Mouse (Mus musculus) heart, embryonic 14.5 days (tissue): ENCODE data around the gene Plekhm2. TPM values are rescaled to one million over a fixed set of nuclear protein-coding genes. Genes with fewer than 3 reads are reported as not detected.

Experiments
- ATAC-seq: fragments of 200-750 bp; cut with Nextera tagmentation; 2 replicates; pipeline ENCODE4 v1.8.0; 2017; ENCODE audit warnings: low read depth, moderate TSS enrichment; ENCODE audit not compliant: insufficient number of reproducible peaks, insufficient read depth, low FRiP score
- H3K27ac ChIP-seq, 2 experiments: fragments of 200-500 bp in 1 of 2; fragments of 300-500 bp in 1 of 2; sonication (generic) in 1 of 2; replicated peaks in 1 of 2; 2 replicates each; pipeline ENCODE4 v1.5.1; 2012 to 2014; ENCODE audit warnings: low read depth in 2 of 2, low read length in 2 of 2, control low read depth in 1 of 2, mild to moderate bottlenecking in 1 of 2, mixed read lengths in 1 of 2; ENCODE audit not compliant: control insufficient read depth in 1 of 2, insufficient read depth in 1 of 2
- H3K27me3 ChIP-seq: fragments of 300-500 bp; sonication (generic); 2 replicates; pipeline ENCODE4 v1.6.1; 2014; ENCODE audit warnings: mild to moderate bottlenecking, low read length, control low read depth; ENCODE audit not compliant: control insufficient read depth, insufficient read depth
- H3K36me3 ChIP-seq: fragments of 300-500 bp; sonication (generic); 2 replicates; pipeline ENCODE4 v1.6.1; 2014; ENCODE audit warnings: mild to moderate bottlenecking, control low read depth, low read length, mixed read lengths; ENCODE audit not compliant: control insufficient read depth, insufficient read depth
- H3K4me1 ChIP-seq, 2 experiments: fragments of 200-500 bp in 1 of 2; fragments of 300-500 bp in 1 of 2; sonication (generic) in 1 of 2; 2 replicates each; pipeline ENCODE4 v1.6.1; 2012 to 2014; ENCODE audit warnings: low read length in 2 of 2, control low read depth in 1 of 2, mixed read lengths in 1 of 2; ENCODE audit not compliant: control insufficient read depth in 2 of 2, insufficient read depth in 2 of 2
- H3K4me2 ChIP-seq: fragments of 300-500 bp; sonication (generic); 2 replicates; pipeline ENCODE4 v1.6.1; 2014; ENCODE audit warnings: mild to moderate bottlenecking, low read length
- H3K4me3 ChIP-seq, 2 experiments: fragments of 200-500 bp in 1 of 2; fragments of 300-500 bp in 1 of 2; sonication (generic) in 1 of 2; 2 replicates each; pipeline ENCODE4 v1.5.1; 2012 to 2014; ENCODE audit warnings: low read length in 2 of 2, mild to moderate bottlenecking in 2 of 2, control low read depth in 1 of 2, low read depth in 1 of 2, moderate library complexity in 1 of 2; ENCODE audit not compliant: control insufficient read depth in 1 of 2, insufficient read depth in 1 of 2
- H3K9ac ChIP-seq: fragments of 300-500 bp; sonication (generic); 2 replicates; pipeline ENCODE4 v1.6.1; 2014; ENCODE audit warnings: mild to moderate bottlenecking, low read length
- H3K9me3 ChIP-seq: fragments of 300-500 bp; sonication (generic); 2 replicates; pipeline ENCODE4 v1.6.1; 2016; ENCODE audit warnings: low read length, control low read depth; ENCODE audit not compliant: control insufficient read depth
- WGBS: fragments of 180-500 bp; shearing (Covaris S2); extraction: QIAGEN DNeasy Blood & Tissue Kit; methylation state at CpG from one replicate; pipeline ENCODE4 v1.1.7; 2014; 5-methylcytosine and 5-hydroxymethylcytosine counted together
- polyA plus RNA-seq: library from polyadenylated mRNA; unstranded; fragments of >200 nt; fragmentation: Nextera tagmentation; extraction: Ambion mirVana; gene quantifications from 2 replicates; pipeline ENCODE4 v1.2.1, GENCODE M21; 2014

Gene Plekhm2
- polyA plus RNA-seq, 1 experiment from 2014 or later = 7.8 TPM

DNA sequence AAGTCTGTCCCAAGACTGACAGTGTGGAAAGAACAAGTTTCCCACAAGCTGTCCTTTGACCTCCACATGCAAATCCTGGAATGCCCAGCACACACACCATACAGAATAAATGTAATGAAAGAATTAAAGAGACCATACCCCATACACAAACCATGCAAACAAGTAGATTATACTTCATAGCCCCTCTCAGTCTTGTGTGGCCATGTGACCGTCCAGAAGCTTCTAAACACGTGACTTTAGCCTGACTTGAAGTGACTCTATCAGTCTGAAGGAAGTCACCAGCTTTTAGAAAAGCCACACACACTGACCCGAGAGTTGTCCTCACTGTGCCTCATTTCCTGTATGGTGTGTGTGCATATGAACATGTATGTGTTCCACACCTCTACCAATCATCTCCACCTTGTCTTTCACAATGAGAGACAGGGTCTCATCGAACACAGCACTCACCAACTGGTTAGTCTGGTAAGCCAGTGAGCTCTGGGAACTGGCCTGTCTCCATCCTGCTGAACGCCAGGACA, 11.8 kb upstream of the Plekhm2 start:
- Histone ChIP-seq H3K9ac (no peak overlapping the region), H3K27me3 (no peaks in the 10 kb centered on the region), H3K4me3 (no peak overlapping the region), H3K36me3 (peaks cover 8% of the 10 kb centered on the region; the same call in 1 of the 2 replicates), H3K4me2 (no peak overlapping the region), H3K27ac (no peak overlapping the region), H3K9me3 (no peaks in the 10 kb centered on the region), H3K4me1 (peaks cover 5 to 9% of the 10 kb centered on the region in 2 experiments)
- ATAC-seq = no peak
- WGBS = 67% methylated on average over 5 of the region's 5 CpGs

DNA sequence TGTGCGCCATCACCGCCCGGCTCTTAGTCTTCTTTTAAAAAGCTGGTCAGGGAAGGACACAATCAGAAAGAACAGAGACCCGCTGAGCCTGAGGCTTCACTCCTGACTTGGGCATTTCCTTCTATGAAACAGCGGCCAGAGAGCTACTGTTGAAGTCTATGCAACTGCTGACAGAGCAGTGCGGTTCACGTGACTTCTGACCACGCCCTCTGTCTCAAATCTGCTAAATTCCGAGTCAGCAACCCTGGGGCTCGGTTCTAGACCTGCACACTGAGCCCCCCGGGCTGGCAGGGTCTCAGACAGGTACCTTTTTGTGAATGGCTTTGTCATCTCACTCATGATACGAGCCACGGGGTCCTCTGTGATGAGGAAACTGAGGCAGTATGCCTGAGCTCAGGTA, 7.6 kb upstream of the Plekhm2 start:
- H3K4me3 ChIP-seq = no peak overlapping the region
- H3K36me3 ChIP-seq = no peaks in the 10 kb centered on the region
- H3K4me2 ChIP-seq = no peak overlapping the region
- no peak for ATAC-seq
- no peak overlapping the region for H3K9ac ChIP-seq
- no peaks in the 10 kb centered on the region for H3K9me3 ChIP-seq
- H3K27ac ChIP-seq = no peak overlapping the region
- 67% methylated on average over 13 of the region's 13 CpGs for WGBS
- H3K27me3 ChIP-seq = no peaks in the 10 kb centered on the region
- peaks cover 0 to 3% of the 10 kb centered on the region in 2 experiments; a peak in 1 of 4 replicates for H3K4me1 ChIP-seq

DNA sequence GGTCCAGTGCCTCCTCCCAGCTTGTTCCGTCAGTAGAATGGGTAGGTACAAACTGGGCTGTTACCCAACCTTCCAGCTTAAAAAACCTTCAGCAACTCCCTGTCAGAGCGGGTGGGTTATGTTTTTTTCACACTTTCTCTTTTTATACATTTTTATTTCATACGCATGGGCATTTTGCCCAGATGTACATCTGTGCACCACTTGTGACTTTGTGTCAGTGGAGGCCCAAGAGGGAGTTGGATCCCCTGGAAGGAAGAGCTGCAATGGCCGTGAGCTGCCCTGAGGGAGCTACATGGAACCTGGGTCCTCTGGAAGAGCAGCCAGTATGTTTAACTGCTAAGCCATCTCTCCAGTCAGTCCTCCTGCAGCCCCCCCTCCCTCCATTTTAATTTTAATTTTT, 6.7 kb upstream of the Plekhm2 start:
- 78% methylated on average over 4 of the region's 4 CpGs for WGBS

DNA sequence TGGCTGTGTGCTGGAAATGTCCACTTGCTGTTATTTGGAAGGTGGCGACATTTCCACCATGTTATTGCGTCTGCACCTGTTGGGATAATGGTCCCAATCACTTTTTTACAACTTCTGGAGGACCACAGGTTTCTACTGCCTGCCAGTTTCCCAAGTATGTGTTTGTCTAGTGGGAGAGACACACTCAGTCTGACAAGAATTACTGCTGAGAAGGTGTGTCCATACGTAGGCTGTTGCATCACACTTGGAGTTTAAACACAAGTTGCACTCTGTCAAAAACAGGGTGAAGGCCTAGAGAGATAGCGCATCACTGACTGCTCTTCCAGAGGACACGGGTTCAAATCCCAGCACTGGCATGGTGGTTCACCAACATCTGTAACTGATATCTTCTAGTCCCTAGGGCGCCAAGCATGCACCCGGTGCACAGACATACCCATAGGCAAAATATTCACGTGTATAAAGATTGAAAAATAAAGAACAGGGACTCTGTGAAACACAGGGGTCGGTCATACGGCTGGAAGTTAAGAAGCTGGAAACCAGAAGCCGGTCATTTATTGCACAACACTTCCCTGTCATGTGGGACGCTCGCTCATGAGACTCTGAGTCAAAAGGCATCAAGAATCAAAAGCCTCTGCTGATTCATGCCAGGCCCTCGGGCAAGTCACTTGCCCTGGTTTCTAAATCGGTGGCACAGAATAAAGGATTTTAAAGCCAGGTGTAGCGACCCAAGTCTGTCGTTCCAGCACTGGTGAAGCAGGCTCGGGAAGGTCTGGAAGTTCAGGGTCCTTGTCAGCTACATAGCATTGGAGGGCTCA, 5.4 kb upstream of the Plekhm2 start:
- H3K9me3 ChIP-seq = no peaks in the 10 kb centered on the region
- no peaks in the 10 kb centered on the region for H3K27me3 ChIP-seq
- H3K9ac ChIP-seq = no peak overlapping the region
- H3K4me1 ChIP-seq = no peaks in the 10 kb centered on the region
- WGBS = 85% methylated on average over 18 of the region's 18 CpGs
- no peak overlapping the region for H3K4me2 ChIP-seq
- no peak for ATAC-seq
- H3K27ac ChIP-seq = no peak overlapping the region
- no peaks in the 10 kb centered on the region for H3K36me3 ChIP-seq
- H3K4me3 ChIP-seq = no peak overlapping the region

More for the DNA sequence above, 6.7 kb upstream of the Plekhm2 start:
- Histone ChIP-seq H3K4me1 (peaks cover 0 to 3% of the 10 kb centered on the region in 2 experiments; a peak in 1 of 4 replicates), H3K4me2 (no peak overlapping the region), H3K27me3 (no peaks in the 10 kb centered on the region), H3K9ac (no peak overlapping the region), H3K9me3 (no peaks in the 10 kb centered on the region), H3K36me3 (no peaks in the 10 kb centered on the region), H3K27ac (no peak overlapping the region), H3K4me3 (no peak overlapping the region)
- no peak for ATAC-seq

DNA sequence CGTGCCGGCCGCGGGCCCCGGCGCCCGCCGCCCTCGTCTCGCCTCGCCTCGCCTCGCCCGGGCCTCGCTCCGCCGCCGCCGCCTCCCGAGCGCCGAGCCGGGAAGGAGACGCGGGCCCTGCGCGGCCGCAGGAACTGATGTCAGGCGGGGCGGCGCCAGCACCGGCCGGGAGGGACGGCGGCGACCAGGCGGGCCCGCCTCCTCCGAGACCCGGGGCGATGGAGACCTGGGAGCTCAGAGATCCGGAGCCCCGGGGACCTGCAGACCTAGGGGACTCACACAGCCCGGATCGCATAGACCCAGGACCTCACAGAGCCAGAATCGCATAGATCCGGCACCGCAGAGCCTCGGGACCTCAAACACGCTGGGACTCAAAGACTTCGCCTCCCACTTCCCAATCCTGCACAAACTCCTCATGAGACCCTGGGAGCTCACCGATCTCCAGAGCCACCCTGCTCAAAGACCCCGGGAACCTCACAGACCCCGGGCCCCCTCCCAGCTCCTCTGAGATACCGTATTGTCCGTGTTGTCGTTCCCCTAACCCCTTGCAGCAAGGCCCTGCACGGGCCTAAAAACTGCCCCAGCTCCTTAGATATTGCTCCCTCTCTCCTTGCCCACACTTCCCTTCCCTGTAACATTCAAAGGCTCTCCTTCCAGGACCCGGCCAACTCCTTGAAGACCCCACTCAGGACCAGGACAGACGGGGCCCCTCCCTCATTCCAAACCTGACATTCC, 521 bp downstream of the Plekhm2 start:
- Histone ChIP-seq H3K9ac (peak overlapping the region; percentile 98), H3K4me3 (peak overlapping the region; percentile 79 to 86), H3K4me1 (peaks cover 9 to 12% of the 10 kb centered on the region in 2 experiments), H3K9me3 (no peaks in the 10 kb centered on the region), H3K4me2 (peak overlapping the region; percentile 75), H3K36me3 (peaks cover 26% of the 10 kb centered on the region), H3K27me3 (no peaks in the 10 kb centered on the region), H3K27ac (peak overlapping the region; percentile 53 to 91)
- WGBS = under 1% methylated on average over 46 of the region's 60 CpGs
- ATAC-seq = peak; percentile 74

- ATAC-seq = no peak
- H3K9me3 ChIP-seq = no peaks in the 10 kb centered on the region
- 4% methylated on average over 31 of the region's 47 CpGs for WGBS
These were observed 1.4 kb downstream of the Plekhm2 start for GRCm38 (mm10) chr4:141663122-141663931.

GRCm38 (mm10) chr4:141660884-141661283, 3.8 kb downstream of the Plekhm2 start:
- peaks cover 25 to 31% of the 10 kb centered on the region in 2 experiments for H3K4me1 ChIP-seq
- ATAC-seq = no peak
- no peak overlapping the region for H3K4me3 ChIP-seq
- no peak overlapping the region for H3K9ac ChIP-seq
- no peak overlapping the region for H3K27ac ChIP-seq
- no peaks in the 10 kb centered on the region for H3K9me3 ChIP-seq
- H3K36me3 ChIP-seq = peaks cover 44% of the 10 kb centered on the region
- no peaks in the 10 kb centered on the region for H3K27me3 ChIP-seq
- H3K4me2 ChIP-seq = no peak overlapping the region
- WGBS = 90% methylated on average over 11 of the region's 11 CpGs

More at GRCm38 (mm10) chr4:141663122-141663931, 1.4 kb downstream of the Plekhm2 start:
- Histone ChIP-seq H3K4me1 (peaks cover 12 to 16% of the 10 kb centered on the region in 2 experiments), H3K27me3 (no peaks in the 10 kb centered on the region), H3K9ac (peak overlapping the region; percentile 98), H3K4me2 (peak overlapping the region; percentile 75), H3K4me3 (peak overlapping the region; percentile 79 to 86), H3K27ac (peak overlapping the region; percentile 81 to 91), H3K36me3 (peaks cover 26% of the 10 kb centered on the region)
